Mouse (Mus musculus): Measurements from ENCODE around the gene Mfsd6l.

DNA sequence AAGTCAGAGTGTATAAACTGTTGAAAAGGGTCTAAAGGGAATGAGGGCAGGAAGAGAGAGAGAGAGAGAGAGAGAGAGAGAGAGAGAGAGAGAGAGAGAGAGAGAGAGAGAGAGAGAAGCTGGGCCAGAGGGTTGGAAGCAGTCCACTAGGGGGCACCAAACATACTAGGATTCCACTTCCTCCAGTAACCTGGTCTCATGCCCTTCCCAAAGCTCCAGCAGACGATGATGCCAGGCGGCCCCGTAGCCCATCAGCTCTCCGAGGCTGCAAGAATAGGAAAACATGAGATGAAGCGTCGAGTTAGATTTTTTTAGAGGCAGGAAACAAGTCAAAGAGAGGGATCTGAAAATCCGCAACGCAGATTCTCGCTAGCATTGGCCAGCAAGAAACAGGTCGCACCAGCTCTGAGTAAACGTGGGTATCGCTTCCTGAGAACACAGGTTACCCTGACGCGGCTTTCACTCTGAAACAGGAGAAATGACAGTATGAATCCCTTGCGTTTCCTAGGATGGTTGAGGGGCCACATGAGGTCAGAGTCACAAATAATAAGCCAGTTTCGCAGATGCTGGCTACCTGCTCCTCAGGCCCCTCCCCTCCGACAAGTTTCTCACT lies 10.6 kb downstream of the Mfsd6l start:
- TF ChIP-seq POLR2A (IDR thresholded peaks at IDR 0.05; ENCODE audit: low read depth, low read length) (no peak), CTCF (IDR thresholded peaks at IDR 0.05; ENCODE audit: borderline replicate concordance, insufficient read depth, low read length) (0 out of 2 replicates have a peak, but pooled peaks have one; percentile 18)
